Mouse (Mus musculus) layer of hippocampus, postnatal 10 days (tissue): ENCODE data around the gene Peli1. TPM values are rescaled to one million over a fixed set of nuclear protein-coding genes. Genes with fewer than 3 reads are reported as not detected.
"Not testable (repeated sequence)": the region's sequence is repeated elsewhere in the genome, so short reads cannot be mapped to it uniquely, and the experiment has no call there.

Source experiments
- DNase-seq, 2 experiments: peaks; one replicate each; pipeline ENCODE4 v3.0.0; 2021; ENCODE audit warnings: low spot score in 2 of 2
- total RNA-seq, 2 experiments: library from RNA; stranded (reverse); gene quantifications; 2 replicates each; pipeline ENCODE4 v1.2.3; 2021

Peli1 gene
- total RNA-seq, 2 experiments from 2014 or later, result 49.9 to 50.3 TPM

DNA sequence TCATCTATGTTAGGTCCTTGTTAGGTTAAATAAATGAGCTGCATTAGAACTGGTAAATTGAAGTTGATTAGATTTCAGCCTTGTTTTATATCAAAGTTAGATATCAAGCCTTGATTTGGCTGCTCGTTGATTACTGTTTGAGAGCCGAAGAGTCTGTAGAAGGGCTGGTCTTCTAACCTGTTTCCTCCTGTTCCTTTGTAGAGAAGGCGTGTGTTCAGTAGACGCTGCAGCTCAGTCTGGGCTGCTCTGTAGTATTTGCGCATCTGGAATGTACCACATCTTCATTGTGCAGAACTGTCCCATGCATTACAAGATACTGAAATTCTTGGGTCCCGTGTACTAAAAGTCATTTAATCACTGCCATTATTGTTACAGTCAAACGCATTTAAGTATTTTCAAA lies 50.2 kb downstream of the Peli1 start:
- DNase-seq, result no peak

DNA sequence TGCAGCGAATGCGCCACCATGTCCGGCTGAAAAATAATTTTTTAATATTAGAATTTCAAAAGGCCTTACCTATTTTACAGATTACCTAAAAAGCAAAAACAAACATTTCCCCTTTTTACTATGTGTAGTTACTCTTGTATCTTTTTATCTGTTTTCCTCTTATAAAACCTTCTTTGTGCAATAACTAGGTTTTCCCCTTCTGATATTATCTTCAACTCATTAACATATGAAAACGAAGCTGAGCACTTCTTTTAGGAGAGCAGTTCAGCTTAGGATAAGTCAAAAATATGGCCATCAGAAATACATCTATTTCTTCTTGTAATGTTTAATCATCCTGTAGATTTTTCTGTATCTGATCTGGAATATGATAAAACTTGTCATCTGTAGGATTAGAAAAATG lies 50.7 kb downstream of the Peli1 start:
- no peak for DNase-seq

DNA sequence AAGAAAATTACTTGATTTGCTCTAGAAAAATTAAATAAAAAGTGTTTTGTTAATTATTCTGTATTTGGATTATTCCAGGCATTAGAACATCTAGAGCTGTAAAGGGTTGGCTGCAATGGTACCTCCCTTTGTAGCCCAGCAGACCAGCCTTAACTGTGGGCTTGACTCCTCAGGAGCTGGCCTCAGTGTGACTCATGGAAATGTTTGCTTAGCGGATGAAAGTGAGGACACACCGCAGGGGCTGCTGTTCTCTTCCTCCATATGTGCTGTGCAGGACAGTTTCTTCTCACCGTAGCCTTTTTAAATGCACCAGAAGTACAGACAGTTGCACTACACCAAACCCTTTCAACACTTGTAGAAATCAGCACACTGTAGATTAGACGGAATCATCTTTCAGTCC lies 58.4 kb downstream of the Peli1 start:
- no peak for DNase-seq

DNA sequence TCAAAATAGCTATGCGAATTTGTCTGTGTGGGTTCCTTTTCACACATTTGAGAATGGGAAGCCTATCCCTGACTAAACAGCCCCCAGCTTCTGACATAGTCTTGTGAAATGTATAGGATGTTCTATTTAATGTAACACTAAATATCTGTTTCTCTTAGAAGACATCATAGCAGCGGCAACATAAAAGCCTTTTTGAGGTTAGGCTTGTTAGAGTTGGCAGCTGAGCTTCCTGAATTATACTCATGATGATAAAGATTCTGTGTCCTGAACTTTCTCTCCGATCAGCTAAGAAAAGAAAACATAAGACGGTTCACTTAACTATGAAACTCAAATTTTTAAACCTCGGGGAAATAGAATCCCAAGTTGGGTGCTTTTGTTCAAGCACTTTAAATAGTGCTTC lies 59.2 kb downstream of the Peli1 start:
- DNase-seq, result no peak

DNA sequence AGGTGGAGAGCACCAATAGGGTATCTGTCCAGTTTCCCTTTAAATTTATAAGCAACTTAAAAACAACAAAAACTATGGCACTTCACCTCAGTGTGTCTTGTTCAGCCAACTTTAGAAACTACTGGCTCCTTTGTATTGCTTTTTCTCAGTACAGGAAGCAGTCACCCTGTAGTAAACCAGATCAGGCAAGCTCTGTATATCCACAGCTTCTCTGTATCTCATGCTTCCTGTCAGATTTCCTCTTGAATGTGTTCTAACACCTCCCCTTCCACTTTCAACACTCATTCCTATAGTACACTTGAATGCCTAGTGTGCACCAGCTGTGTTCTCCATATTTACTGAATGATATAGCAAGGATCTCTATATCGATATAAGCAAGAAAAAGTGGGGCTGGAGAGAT lies 60.6 kb downstream of the Peli1 start:
- DNase-seq, result no peak

GRCm38 (mm10) chr11:21153111-21153510 lies 62.0 kb downstream of the Peli1 start:
- no peak for DNase-seq

GRCm38 (mm10) chr11:21157595-21157994 lies 66.5 kb downstream of the Peli1 start:
- DNase-seq, result no peak

DNA sequence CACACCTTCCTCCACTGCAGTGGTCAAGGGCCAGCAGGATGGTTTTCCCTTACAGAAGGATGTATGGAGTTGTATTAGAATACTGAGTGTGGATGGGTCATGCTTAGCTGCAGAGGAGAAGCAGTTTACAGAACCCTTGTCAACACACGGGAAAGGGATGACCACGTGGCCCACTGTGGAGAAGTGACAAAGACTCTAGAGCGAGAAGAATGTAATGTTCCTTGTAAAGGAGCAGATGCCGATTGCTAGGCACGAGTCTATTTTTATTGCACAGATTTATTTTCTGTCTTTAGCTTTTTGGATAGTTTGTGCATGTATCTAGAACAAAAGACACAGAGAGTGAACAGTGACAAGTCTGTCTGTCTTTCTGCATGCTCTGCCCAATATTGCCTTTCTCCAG lies 71.0 kb downstream of the Peli1 start:
- no peak for DNase-seq

- no peak for DNase-seq
These were observed 72.1 kb downstream of the Peli1 start for GRCm38 (mm10) chr11:21163143-21163542.

DNA sequence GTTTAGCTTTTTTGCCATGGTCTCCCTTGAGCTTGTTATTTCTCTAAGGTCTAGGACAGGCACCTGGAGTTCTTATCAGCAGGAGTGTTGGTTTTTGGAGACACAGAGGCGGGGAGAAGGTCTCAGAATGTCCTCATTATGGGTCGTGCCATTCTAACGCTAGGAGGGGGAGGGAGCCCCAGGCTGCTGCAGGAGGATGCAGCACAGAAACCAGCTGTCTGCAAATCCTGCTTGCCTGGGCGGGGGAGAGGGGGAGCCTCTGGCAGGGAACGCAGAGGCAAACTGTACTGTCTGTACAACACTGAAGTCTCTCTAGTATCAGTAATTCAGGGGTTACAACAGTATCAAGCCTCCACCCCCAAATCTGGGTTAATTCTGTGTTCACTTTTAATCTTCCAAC lies 72.6 kb downstream of the Peli1 start:
- peak; percentile 26 to 41 for DNase-seq

DNA sequence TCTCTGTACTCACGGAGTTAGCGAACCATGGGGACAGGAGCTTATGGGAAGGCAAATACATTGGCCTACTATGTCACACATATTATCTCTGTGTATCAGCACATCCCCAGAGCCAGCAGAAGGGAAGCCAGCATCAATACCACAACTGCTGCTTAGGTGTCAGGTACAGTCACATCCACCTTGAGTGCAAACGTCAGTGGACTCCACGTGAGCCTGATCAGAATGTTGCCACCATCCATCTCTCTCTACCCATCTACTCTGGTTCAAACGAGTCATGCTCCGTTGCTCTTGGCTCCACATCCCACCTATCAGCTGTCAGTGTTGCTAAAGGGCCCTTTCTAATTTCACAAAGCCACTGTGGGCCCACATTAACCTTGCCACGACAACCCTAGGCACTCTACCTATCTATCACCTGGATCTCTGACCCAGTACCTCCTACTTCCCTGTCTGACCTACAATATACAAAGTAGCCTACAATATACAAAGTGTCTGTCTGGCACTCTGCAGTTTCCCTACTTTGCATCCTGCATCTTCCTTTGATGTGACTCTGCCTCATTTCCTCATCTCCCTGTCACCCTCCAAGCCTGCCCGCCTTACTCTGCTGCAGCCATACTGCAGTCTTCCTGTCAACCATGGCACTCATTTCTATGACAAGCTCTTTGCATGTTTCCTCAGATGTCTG lies 73.4 kb downstream of the Peli1 start:
- DNase-seq, result no peak

GRCm38 (mm10) chr11:21164994-21165560 lies 74.0 kb downstream of the Peli1 start:
- no peak for DNase-seq

GRCm38 (mm10) chr11:21166495-21167096 lies 75.5 kb downstream of the Peli1 start:
- DNase-seq, result no peak

- no peak for DNase-seq
These were observed 77.9 kb downstream of the Peli1 start for GRCm38 (mm10) chr11:21168828-21169607.

GRCm38 (mm10) chr11:21169608-21169860 lies 78.4 kb downstream of the Peli1 start:
- DNase-seq, result not testable (repeated sequence)

GRCm38 (mm10) chr11:21172281-21172680 lies 81.2 kb downstream of the Peli1 start:
- DNase-seq, result no peak

DNA sequence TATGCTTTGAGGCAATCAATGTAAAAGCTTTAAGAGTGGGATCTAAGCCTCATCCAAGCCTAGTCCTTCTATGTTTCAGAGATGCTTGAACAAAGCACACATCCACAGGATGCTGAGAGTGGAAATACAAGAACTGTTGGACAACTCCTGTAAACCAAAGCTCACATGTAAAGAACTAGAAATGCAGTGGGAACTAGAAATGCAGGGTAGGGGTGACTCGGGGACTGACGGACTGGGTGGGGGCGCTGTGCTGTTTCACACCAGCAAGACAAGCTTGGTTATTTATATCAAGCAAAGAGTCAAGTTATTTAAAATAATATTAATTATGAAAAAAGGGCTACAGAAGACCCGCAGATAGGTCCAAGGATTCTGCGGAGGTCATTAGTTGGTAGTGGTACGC lies 82.8 kb downstream of the Peli1 start:
- DNase-seq, result no peak

GRCm38 (mm10) chr11:21174396-21174795 lies 83.3 kb downstream of the Peli1 start:
- peak in 1 of 2 experiments; percentile 10 for DNase-seq

DNA sequence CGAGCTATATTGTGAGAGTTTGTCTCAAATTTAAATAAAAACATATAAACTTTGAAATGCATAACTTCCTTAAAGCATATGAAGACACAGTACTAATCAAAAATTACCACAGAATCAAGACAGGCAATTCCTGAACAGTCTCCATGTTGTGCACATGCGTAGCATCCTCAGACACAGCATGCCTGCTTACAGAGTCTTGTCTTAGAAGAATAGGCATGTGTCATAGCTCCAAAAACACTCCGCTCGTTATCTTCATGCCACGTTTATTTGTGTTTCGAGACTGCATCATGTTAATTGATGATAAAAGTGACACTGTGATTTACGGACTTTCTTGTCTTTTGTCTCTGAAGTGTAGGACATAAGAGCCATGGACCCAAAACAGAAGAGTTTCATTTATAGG lies 84.0 kb downstream of the Peli1 start:
- DNase-seq, result no peak

DNA sequence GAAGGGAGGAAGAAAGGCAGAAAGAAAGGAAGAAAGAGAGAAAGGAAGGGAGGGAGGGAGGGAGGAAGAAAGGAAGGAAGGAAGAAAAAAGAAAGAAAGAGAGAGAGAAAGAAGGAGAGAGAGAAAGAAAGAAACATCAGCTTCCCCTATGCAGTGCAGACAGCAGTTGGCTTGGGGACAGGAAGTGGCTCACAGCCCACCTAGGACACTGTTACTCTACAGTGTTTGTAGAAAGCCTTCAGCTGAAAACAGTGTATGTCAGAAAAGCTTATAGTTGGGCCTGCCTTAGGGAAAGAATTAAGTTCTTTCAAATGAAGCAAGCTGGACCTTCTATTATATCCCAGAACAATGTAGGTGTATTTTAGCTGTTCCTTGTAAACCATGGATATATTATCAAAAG lies 85.4 kb downstream of the Peli1 start:
- no peak for DNase-seq

GRCm38 (mm10) chr11:21178343-21178742 lies 87.3 kb downstream of the Peli1 start:
- DNase-seq, result peak; percentile 43 to 70

- no peak for DNase-seq
These were observed 88.0 kb downstream of the Peli1 start for GRCm38 (mm10) chr11:21178998-21179645.
